Mouse (Mus musculus): ENCODE data around the gene Ldhal6b. TPM values are rescaled to one million over a fixed set of nuclear protein-coding genes. Genes with fewer than 3 reads are reported as not detected.

Gene Ldhal6b
- total RNA-seq, 2 experiments from 2014 or later: 0.11 TPM; not detected in 1

DNA sequence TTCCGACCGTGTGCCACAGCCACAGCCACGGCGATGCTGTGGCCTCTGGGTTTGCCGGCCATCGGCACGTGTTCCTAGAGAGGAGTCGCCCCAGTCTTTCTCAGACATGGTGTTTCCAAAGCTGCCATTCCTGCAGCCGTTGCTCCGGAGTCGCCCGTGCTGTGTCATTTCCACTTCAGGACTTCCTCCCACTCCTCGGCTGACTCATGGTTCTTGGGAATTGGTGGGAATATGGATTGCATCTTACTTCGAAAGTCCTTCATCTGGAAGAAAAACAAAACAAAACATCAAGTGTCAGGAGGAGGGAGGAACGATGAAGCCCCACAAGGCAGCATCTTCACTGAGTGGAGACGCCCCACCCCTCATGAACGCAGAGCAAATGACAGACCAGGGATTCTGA lies 7.4 kb downstream of the Ldhal6b start:
- no peak for ATAC-seq (ENCODE audit: poor library complexity, severe bottlenecking)

DNA sequence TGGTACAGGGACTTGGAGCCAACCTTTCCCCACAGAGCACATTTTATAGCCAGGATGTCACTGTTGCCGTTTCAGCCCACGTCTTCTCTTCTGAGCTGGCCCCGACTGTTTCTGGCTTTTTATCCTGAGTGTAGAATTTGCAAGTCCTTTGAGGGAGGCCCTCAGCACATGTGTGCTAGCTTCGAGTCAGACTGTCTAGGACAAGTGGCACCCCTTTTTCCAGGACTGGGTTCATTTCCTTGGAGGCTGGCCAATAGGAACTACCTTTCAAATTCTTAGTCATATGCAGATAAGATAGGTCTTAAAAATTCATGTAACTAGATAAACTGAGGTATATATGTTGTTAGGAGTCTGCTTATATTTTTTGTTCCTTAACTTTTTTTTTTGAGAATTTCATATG lies 8.2 kb downstream of the Ldhal6b start:
- no peak for ATAC-seq (ENCODE audit: poor library complexity, severe bottlenecking)

DNA sequence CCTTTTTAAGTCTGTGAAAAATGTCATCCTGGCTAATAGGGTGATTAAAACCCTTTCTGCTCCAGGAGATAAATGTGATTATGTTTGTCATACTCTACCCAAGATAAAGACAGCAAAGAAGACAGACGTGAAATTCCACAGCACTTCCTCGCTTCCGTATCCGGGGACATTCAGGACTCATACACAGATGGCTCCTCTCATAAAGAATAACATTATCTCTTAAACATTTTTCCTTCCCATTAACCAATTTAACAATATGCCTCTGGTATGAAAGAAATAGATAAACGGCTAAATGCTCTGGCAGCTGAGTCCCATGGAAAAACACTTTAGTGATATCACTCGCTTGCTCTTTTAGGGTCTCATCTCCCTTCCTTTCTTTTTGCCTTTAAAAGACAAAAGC lies 11.5 kb downstream of the Ldhal6b start:
- ATAC-seq (ENCODE audit: poor library complexity, severe bottlenecking): no peak

- ATAC-seq (ENCODE audit: poor library complexity, severe bottlenecking): no peak
These were observed 12.0 kb downstream of the Ldhal6b start for GRCm38 (mm10) chr17:5406566-5406965.

DNA sequence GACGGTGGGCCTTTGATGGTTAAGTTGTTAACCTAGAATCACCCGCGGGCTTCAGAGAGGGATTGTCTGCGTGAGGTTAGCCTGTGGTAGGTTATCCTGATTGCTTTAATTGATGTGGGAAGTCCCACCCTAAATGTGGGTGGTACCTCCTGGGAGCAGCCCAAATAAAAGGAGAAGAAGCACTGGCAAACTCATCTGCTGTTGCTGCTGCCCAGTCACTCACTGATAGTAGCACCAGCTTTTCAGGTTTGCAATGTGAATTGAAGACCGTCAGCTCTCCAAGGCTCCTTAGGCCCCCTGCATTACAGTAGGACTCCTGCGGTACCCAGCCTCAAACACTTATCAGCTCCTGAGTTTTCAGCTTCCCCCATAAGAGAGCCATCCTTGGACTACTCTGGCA lies 14.7 kb downstream of the Ldhal6b start:
- ATAC-seq (ENCODE audit: poor library complexity, severe bottlenecking): no peak

DNA sequence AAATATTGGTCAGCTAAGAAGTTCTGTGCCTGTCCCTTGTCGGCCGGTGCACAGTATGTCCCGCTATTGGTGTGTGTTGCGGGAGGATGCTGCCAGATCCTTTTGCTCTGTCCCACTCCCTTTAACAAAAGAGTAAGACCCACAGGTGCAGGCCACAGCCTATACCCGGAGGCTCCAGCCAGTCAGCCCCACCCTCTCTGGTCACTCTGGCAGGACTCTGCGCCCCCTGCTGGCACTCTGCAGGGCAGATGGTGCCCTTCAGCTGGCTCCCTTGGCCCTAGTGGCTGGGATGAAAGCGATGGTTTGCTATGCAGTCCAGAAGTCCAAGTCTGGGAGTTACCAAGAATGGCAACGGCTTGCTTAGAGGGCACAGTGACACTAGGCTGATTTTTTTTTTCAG lies 15.9 kb downstream of the Ldhal6b start:
- peak; percentile 95 for ATAC-seq (ENCODE audit: poor library complexity, severe bottlenecking)

GRCm38 (mm10) chr17:5402069-5402468 lies 16.5 kb downstream of the Ldhal6b start:
- peak; percentile 69 for ATAC-seq (ENCODE audit: poor library complexity, severe bottlenecking)

GRCm38 (mm10) chr17:5401288-5401687 lies 17.3 kb downstream of the Ldhal6b start:
- ATAC-seq (ENCODE audit: poor library complexity, severe bottlenecking): no peak

DNA sequence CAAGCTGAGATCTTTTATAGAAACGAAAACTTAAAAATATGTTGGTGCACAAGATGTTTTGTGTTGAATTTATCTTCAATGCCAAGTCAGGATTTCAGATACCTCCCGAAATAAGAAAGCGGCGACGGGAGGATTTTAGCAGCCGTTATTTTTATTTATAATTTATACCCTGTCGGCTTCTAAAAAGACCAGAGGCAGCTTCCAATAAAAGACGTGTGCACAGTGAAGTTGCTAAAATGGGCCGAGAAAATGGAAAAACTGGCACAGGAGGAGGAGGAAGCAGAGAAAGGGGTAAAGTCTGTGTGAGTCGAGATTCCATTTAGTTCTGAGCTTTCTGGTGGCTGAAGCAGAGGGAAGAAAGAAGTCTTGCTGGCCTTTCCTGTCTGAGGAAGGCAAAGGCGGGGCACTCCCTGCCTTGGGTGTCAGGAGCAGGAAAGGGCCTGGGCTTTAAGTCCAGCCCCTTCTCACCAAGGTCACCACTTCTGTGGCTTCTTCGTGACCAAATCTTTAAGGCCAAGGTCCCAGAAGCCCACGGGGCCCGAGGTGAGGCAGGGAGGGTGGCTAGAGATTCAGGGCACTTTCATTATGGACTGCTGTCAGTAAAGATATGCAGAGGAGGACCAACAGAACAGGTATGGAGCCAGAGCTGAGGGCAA lies 18.0 kb downstream of the Ldhal6b start:
- ATAC-seq (ENCODE audit: poor library complexity, severe bottlenecking): no peak

GRCm38 (mm10) chr17:5397148-5398007 lies 21.2 kb downstream of the Ldhal6b start:
- peak; percentile 91 for ATAC-seq (ENCODE audit: poor library complexity, severe bottlenecking)

- no peak for ATAC-seq (ENCODE audit: poor library complexity, severe bottlenecking)
These were observed 22.4 kb downstream of the Ldhal6b start for GRCm38 (mm10) chr17:5396213-5396612.

DNA sequence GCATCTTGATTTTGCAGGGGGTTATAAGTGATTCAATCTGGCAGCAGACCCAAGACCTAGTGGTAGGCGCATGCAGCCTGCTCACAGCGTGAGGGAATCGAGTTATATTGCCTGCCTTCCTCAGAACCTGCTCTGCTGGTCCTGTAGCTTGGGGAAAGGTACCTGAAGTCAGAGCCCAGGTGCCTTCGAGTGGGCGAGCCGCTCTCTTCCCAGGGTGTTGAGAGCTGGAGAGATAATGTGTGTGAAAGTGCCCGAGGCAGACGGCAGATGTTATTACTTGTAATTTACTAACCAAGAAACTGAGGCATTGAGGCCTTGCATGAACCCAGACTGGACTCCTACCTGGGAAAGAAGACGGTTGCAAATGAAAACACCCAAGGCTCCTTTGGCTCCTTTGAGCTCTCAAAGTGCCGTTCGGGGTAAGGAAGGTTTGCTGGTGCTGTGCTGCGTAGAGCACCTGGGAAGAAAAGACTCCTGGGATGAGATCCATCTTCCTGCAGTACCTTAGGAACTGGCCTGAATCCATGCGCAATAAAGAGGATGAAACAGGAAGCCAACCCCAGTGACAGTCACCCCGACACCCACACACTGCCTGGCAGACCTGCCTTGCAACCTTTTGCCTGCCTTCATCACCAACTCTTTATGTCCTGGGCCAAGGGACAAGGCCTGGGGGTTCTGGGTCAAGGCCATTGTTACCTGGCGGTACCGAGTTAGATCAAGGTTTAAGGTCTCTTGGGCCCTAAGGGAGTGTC lies 22.9 kb downstream of the Ldhal6b start:
- ATAC-seq (ENCODE audit: poor library complexity, severe bottlenecking): no peak

GRCm38 (mm10) chr17:5390682-5391081 lies 27.9 kb downstream of the Ldhal6b start:
- ATAC-seq (ENCODE audit: poor library complexity, severe bottlenecking): no peak

DNA sequence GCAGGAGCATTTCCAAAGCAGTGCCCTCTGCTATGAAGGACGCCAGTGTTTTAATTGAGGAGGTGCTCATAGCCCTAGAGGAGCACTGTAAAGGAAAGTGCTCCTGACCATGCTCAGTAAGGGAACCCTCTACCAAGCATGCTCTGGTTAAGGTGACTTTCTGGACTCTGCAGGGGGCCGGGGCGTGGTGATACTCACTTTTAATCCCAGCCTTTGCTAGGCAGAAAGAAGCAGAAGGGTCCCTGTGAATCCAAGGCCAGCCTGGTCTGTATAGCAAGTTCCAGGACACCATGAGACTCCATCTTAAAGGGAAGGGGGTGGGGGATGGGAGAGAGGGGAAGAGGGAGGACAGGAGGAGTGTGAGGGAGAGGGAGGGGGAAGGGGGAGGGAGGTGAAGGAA lies 30.2 kb downstream of the Ldhal6b start:
- no peak for ATAC-seq (ENCODE audit: poor library complexity, severe bottlenecking)

DNA sequence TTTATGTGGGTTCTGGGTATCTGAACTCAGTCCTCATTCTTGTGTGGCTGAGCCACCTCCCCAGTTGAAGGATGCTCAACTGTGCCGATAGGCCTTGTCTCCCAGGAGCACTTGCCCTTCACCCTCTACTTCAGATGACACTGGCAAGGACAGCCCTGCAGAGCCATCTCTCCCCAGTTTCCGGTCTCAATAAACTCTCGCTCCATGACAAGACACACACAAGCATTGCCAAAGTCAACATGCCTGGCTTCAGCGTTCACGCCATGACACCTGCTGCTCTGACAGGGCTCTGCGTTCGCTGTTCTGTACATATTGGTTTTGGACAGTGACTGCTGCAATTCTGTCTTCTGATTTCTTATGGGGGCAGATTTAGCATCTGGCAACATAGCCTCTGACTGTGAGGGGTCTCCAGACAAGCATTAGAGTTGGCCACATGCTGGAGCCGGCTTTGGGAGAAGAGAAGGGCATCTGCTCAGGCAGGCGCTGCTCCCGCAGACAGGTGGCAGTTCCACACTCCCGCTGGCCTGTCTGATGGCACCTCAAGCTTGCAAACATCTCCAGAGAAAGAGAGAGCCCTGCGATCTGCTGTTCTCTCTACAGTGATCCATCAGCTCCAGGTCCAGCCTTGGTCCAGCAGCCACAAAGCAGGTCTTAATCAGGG lies 31.6 kb downstream of the Ldhal6b start:
- no peak for ATAC-seq (ENCODE audit: poor library complexity, severe bottlenecking)

- no peak for ATAC-seq (ENCODE audit: poor library complexity, severe bottlenecking)
These were observed 32.9 kb downstream of the Ldhal6b start for GRCm38 (mm10) chr17:5385694-5386093.

- no peak for ATAC-seq (ENCODE audit: poor library complexity, severe bottlenecking)
These were observed 40.6 kb downstream of the Ldhal6b start for GRCm38 (mm10) chr17:5377930-5378310.

DNA sequence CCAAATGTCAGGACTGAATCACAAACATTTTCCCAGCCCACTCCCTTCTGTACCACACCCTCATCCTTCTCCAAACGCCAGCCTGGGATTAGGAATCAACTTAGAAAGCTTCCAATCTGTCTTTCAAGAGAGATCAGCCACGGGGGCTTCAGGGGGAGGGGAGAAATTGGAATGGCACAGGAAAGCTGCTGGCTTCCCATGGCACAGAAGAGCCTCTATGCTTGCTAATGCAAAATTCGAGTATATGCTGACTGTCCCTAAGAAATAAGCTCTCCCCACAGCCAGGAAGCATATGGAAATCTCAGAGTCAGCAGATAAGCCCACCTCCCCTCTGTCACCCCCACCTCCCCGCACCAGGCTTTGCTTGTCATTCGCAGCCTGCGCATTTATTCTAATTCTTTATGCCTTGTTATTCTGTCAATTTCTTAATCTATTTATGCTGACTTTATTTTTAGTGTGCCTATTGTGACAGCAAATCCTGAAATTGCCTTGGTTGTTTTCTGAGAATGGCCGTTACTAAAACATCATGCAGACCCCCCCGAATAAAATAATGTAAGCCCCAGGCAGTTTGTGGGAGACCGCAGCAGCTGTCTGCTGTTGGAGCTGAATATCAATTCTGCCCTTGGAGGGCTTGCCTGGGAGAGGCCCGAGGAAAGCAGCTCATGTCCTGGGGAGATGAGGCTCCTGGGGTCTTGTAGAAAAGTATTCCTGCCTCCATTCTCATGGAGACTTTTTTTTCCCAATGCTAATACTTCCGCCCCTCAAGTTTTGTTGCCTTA lies 41.2 kb downstream of the Ldhal6b start:
- no peak for ATAC-seq (ENCODE audit: poor library complexity, severe bottlenecking)

GRCm38 (mm10) chr17:5372951-5373350 lies 45.6 kb downstream of the Ldhal6b start:
- no peak for ATAC-seq (ENCODE audit: poor library complexity, severe bottlenecking)

- ATAC-seq (ENCODE audit: poor library complexity, severe bottlenecking): no peak
These were observed 47.0 kb downstream of the Ldhal6b start for GRCm38 (mm10) chr17:5371521-5371920.

All from megakaryocyte, adult 5-6 weeks (primary cell).